Mouse (Mus musculus): ENCODE measurements at regions not wholly inside any gene's neighbourhood (a gene's known extent, or its start where the extent isn't known, plus 50 kb on each side); places are given as distances from the start of the nearest gene placed in this dataset.
"Not testable (repeated sequence)": the region's sequence is repeated elsewhere in the genome, so short reads cannot be mapped to it uniquely, and the experiment has no call there.

DNA sequence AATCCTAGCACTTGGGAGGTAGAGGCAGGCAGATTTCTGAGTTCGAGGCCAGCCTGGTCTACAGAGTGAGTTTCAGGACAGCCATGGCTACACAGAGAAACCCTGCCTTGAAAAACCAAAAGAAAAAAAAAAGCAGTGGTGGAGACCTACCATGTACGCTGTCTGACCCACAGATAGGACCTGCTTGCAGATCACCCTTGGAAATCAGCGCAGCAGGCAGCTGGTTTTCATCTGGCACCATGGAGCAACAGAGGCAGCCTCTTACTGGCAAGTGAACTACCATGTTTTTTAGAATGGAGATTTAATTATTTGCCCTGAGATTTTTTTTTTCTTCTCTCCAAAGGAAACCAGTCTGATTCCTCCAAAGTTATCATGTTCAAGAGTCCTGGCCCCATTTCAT lies 150.8 kb upstream of the Mpdz start:
- DNase-seq, result not testable (repeated sequence)

- no peak for DNase-seq
Measured at GRCm38 (mm10) chr4:81582546-81582945, 139.9 kb upstream of the Mpdz start.

- peak; percentile 28 for DNase-seq
Measured at GRCm38 (mm10) chr4:81580553-81580952, 137.9 kb upstream of the Mpdz start.

- DNase-seq, result no peak
Measured at GRCm38 (mm10) chr4:81579389-81580110, 136.9 kb upstream of the Mpdz start.

DNA sequence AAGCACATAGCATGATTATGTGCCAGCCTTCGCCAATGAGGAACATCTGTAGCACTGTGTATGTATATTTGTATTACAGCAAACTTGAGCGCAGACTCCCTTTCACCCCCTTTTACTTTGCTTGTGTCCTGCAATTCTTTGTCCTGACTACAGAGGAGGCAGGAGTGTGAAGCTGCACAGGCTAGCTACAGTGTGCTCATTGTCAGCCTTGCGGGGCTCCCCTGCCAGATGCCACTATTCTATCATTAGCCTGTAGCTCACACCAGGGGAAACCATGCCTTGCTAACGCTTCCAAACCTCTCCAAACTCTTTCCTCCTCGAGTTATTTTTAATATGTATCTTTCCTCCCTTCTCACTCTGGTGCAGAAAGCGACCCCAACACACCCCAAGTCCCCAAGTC lies 136.4 kb upstream of the Mpdz start:
- DNase-seq, result no peak

DNA sequence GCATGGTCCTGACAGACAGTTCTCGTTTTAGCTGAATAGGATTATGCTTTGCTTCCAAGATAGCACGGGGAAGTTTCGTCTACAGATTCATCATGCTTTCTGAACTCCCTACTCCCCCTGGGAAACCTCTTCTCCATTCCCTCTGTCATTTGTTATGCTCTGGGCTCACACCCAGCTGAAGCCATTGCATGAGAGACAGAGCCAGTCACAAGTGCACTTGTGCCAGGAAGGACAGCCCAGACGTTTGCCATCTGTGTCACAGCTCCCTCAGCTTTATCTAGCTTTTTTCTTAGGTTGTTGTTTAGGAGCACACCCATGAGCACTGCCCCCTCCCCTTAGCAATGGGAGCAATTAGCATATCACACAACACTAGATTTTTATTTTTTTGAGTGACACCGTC lies 131.2 kb upstream of the Mpdz start:
- DNase-seq, result peak; percentile 17

DNA sequence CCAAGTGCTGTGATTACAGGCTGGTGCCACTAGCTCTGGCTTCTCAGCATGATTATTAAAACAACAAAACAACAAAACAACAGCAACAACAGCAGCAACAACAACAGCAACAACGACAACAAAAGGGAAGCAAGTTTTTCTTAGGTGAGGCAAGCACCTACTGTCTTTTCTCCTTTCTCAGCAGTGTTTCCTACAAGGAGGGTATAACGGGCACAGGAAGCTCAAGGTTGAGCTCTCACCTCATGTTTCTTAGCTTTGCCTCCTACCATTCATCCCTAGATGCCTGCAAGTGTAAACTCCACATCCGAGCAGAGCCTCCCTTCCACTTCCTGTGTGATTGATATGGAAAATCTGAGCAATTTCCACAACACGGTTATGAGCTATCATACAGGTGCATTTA lies 128.1 kb upstream of the Mpdz start:
- no peak for DNase-seq

- no peak for DNase-seq
Measured at GRCm38 (mm10) chr4:81569531-81569930, 126.9 kb upstream of the Mpdz start.

- DNase-seq, result no peak
Measured at GRCm38 (mm10) chr4:81568404-81568803, 125.8 kb upstream of the Mpdz start.

- DNase-seq, result no peak
Measured at GRCm38 (mm10) chr4:81567928-81568327, 125.3 kb upstream of the Mpdz start.

GRCm38 (mm10) chr4:81566526-81566925 lies 123.9 kb upstream of the Mpdz start:
- no peak for DNase-seq

DNA sequence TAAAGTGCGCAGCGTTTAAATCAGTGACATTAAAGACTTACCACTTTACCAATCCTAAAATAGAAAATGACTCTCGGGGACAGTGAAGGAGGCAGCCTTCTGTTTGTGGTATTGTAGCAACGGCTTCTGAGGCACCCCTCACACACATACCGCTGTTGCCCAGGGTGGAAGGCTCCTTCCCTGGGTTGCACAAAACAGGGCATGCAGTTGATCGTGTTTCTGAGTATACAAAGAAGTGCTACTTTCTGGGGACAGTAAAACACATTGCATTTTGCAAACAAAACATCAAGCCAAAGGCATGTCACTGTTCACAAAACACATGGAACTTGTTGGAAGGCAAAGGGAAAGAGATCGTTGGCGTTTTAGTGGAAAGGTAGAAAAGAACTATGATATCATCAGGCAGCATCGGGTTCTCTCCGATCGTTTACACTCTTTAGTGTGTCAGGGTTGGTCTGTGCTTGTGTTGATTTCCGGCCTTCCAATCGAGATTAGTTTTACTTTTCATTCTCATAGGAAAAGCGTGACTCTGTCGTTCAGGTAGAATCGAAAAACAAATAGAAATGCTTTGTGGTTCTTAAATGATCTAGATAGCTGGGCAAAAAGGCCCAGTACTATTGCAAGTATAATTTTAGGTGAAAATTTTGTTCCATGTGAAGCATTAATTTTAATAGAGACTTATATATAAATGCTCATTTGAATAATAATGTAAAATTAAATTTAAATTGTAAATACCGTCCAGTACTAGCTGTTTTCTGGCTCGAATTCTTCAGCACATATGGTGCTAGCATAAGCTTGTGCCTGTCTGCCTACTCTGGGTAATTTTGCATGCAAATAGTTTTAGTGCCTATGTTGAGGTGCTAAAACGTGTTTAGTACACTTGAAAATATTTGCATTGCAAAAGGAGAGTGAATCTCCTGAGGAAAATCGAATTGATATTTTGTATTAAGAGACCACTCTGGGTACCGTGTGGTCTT lies 123.1 kb upstream of the Mpdz start:
- no peak for DNase-seq

GRCm38 (mm10) chr4:81564446-81564845 lies 121.8 kb upstream of the Mpdz start:
- no peak for DNase-seq

GRCm38 (mm10) chr4:81563574-81563973 lies 121.0 kb upstream of the Mpdz start:
- no peak for DNase-seq

DNA sequence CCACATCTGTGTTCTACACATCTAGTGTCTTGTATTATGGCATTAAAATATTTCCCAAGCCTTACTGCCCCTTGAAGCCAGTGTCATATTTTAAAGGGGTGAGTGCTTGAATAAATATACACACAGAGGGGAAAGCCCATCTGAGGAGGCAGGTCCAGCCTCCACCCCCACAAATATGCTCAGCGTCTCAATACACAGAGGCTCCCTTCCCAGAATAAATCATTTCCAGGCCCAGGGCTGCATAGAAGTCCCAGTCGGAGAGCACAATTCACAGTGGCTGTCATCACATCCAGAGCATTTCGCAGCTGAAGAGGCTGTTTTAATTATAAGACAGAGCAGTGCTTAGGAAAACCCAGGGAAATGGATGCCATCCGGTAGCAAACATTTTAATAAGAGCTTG lies 118.8 kb upstream of the Mpdz start:
- DNase-seq, result no peak

- no peak for DNase-seq
Measured at GRCm38 (mm10) chr4:81550816-81551215, 108.2 kb upstream of the Mpdz start.

GRCm38 (mm10) chr4:81550256-81550655 lies 107.6 kb upstream of the Mpdz start:
- DNase-seq, result no peak

GRCm38 (mm10) chr4:81540496-81540895 lies 97.9 kb upstream of the Mpdz start:
- DNase-seq, result no peak

GRCm38 (mm10) chr4:81539551-81539950 lies 96.9 kb upstream of the Mpdz start:
- no peak for DNase-seq

GRCm38 (mm10) chr4:81536795-81537194 lies 94.2 kb upstream of the Mpdz start:
- DNase-seq, result no peak

GRCm38 (mm10) chr4:81530546-81530945 lies 87.9 kb upstream of the Mpdz start:
- DNase-seq, result peak; percentile 17

DNA sequence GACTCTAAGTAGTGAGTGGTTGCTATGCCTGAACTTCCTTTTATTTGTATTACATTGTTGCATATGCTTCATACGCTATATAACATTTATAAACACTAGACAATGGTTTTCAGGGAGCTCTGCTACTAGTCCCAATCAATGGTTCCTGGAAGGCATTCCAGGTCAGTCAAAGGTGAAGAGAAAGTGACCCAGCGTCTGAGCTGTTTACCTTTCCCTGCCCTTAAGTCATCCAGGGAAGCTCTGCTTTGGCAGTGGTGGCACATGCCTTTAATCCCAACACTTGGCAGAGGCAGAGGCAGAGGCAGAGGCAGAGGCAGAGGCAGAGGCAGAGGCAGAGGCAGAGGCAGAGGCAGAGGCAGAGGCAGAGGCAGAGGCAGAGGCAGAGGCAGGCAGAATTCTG lies 76.5 kb upstream of the Mpdz start:
- not testable (repeated sequence) for DNase-seq

- no peak for DNase-seq
Measured at GRCm38 (mm10) chr4:81514547-81514946, 71.9 kb upstream of the Mpdz start.

GRCm38 (mm10) chr4:81512396-81512795 lies 69.8 kb upstream of the Mpdz start:
- DNase-seq, result no peak

All from adrenal gland, postnatal 14 days (tissue).